Mouse (Mus musculus) B cell, adult 2 months (primary cell): ENCODE data around the gene Olfr675.
"Not testable (repeated sequence)": the region's sequence is repeated elsewhere in the genome, so short reads cannot be mapped to it uniquely, and the experiment has no call there.

ENCODE experiments used
- DNase-seq, 2 experiments: peaks; one replicate each; pipeline ENCODE4 v3.0.0; 2022

The Olfr675 gene

GRCm38 (mm10) chr7:105028360-105028759 is at the start of gene Olfr675:
Olfr675 (minus strand) TSS chr7:105028460.
- no peak for DNase-seq

- DNase-seq = no peak
Observed at GRCm38 (mm10) chr7:105064175-105064574, 35.9 kb upstream of the Olfr675 start, which contains the start of gene Olfr678. Olfr678 (plus strand) TSS chr7:105064475.

- DNase-seq = no peak
Observed at GRCm38 (mm10) chr7:105058951-105059350, 30.7 kb upstream of the Olfr675 start.

GRCm38 (mm10) chr7:105033836-105034235 is 5.6 kb upstream of the Olfr675 start:
- DNase-seq = not testable (repeated sequence)

- DNase-seq = no peak
Observed at GRCm38 (mm10) chr7:105032398-105032797, 4.1 kb upstream of the Olfr675 start, which contains the start of gene Olfr676. Olfr676 (plus strand) TSS chr7:105032698.

GRCm38 (mm10) chr7:105022530-105022929 is 5.7 kb downstream of the Olfr675 start:
- DNase-seq = no peak

GRCm38 (mm10) chr7:105001929-105002328 is 26.3 kb downstream of the Olfr675 start, which contains the start of gene Olfr672:
Olfr672 (minus strand) TSS chr7:105002029.
- no peak for DNase-seq

- DNase-seq = no peak
Observed at GRCm38 (mm10) chr7:104979026-104979425, 49.2 kb downstream of the Olfr675 start, which contains the start of gene Olfr671. Olfr671 (minus strand) TSS chr7:104979126.

GRCm38 (mm10) chr7:104972507-104972906 is 55.8 kb downstream of the Olfr675 start:
- DNase-seq = not testable (repeated sequence)
